Mouse (Mus musculus): ENCODE data around the gene Rbbp7.
"Not testable (repeated sequence)": the region's sequence is repeated elsewhere in the genome, so short reads cannot be mapped to it uniquely, and the experiment has no call there.

Rbbp7 gene

DNA sequence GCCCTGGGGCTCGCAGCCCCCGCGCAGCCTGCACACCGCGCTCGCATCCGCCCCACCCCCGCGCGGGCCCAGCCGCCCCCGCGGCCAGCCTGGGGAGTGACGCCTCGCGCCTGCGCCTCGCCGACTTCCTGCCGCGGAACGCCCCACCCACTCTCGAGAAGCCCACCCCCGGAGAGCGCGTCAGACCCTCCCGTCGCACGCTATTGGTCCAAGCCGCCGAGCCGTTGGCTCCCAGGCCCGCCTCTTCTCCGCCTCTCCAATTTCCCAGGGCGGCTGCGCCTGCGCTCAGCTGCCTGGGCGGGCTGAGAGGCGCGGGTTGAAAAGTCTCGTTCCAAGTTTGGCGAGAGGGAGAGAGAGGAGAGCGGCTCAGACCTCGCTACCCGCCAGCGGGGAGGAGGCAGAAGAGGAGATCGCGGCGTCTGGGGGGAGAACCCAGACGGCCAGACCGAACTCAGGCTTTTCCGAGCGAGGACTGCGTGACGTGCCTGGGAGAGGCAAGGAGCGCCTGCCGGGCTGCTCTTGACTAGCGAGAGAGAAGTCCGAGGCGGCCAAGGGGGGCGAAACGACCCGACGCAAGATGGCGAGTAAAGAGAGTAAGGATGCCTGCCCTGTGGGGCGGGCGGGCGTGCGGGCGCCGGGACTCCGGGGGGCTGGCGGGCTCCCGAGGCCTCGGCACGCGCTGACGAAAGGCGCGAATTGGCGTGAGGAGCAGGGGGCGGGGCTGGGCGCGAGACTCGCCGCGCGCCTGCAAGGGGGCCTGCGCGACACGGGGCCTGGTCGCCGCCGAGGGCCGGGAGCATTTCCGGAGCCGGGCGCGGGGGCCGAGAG is at the start of gene Rbbp7:
Rbbp7 (plus strand) TSS at position 288 of the 828 bp plus-strand sequence.
- peak; percentile 86 to 89 for DNase-seq

DNA sequence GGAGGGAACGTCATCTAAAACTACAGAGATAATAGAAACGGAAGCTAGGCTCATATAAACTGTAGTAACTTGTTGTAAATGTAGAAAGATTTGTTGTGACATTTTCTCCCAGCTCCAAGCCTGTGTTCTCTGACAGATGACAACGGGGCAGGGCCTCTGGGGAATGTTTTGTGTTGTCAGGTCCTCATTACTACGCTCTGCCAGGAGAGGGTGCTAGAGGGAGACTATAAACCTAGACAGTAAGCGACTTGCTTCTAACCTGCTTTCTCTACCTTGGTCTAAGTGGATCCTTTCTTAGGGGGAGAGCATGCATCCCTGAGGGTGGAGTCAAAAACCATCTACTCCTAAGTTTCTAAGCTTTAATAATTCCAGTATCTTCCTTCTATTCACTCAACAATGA is 42.4 kb upstream of the Rbbp7 start:
- peak in 1 of 2 experiments; percentile 19 for DNase-seq

DNA sequence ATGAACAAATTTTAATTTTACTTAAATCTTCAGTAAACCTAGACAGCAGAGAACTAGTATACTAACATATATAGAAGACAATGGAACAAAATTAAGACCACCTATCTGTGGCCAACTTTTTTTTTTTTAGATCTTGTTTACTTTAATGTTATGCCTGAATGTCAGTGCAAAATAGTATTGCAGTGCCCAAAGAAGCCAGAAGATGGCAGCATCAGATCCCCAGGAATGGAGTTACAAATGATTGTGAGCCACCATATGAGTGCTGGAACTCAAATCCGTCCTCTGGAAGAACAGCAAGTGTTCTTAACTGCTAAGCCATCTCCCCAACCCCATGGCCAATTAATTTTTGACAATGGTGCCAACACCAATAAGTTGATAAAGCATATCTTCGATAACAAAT is 40.6 kb upstream of the Rbbp7 start:
- DNase-seq = no peak

DNA sequence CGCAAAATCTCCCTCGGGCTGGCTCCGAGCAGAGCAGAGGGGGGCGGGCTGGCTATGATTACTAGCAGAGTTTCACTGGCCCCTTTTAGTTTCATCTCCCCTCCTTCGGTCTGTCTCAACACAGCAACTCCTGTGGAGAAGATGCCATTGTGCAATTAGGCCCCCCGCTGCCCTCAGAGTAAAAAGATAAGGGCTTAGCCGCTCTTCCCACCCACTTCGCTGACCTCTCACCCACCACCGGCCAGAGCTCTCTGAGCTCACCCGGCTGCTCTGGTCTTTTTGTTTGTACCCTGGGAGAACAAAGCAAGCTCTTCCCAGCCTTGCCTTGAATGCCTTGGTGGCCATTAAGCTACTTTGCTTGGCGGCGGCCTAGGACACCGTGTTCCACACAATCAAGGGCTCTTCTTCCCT is 32.8 kb upstream of the Rbbp7 start:
- DNase-seq = no peak

DNA sequence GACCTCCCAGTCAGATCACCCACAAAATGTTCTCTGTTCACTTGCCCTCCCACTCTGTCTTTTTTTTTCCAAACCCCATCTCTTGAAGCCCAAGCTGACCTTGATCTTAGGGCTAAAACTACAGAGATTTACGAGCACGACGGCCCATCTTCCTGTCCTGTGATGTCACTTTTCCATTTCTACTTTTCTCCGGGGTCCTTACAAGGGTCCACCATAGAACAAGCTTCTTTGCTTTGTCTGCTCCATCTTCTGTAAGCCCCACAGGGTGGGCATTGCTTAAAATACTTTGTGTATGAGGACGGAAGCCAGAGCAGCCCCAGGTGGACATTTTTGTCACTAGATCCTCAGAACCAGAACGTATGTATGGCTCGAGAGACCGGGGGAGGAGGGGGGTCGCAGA is 32.4 kb upstream of the Rbbp7 start:
- no peak for DNase-seq

DNA sequence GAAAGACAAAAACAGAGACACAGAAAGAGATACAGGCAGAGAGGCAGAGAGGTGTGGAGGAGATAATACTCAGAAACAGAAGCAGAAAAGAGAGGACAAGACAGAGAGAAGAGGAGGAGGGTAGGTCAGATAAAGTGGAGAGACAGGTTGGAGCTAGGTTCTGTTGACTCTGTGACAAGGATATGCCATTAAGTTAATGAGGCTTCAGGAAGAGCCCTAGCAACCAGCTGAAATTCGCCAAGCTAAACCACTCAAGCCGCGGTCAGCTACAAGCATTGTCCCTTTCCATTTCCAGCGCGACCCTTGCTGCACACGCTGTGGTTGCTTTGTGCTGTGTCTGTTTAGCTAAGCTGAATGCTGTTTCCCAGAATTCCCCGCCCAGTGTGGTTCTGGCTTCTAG is 32.0 kb upstream of the Rbbp7 start:
- no peak for DNase-seq

DNA sequence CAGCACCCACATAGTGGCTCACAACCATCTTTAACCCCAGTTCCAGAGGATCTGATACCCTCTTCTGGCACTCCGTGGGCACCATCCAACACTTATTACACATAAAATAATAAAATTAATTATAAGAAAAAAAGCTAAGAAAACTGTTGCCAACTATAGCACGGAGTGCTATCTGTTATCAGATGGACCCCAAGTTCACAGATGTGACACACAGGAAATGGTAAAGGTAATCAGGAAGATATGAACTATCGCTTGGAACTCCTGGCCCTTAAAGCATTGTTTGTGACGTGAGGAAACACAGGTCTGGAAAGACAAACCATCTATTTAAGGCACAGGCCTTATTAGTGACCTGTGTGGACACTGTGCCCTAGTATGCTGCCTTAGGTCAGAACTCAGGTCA is 30.2 kb upstream of the Rbbp7 start:
- no peak for DNase-seq

DNA sequence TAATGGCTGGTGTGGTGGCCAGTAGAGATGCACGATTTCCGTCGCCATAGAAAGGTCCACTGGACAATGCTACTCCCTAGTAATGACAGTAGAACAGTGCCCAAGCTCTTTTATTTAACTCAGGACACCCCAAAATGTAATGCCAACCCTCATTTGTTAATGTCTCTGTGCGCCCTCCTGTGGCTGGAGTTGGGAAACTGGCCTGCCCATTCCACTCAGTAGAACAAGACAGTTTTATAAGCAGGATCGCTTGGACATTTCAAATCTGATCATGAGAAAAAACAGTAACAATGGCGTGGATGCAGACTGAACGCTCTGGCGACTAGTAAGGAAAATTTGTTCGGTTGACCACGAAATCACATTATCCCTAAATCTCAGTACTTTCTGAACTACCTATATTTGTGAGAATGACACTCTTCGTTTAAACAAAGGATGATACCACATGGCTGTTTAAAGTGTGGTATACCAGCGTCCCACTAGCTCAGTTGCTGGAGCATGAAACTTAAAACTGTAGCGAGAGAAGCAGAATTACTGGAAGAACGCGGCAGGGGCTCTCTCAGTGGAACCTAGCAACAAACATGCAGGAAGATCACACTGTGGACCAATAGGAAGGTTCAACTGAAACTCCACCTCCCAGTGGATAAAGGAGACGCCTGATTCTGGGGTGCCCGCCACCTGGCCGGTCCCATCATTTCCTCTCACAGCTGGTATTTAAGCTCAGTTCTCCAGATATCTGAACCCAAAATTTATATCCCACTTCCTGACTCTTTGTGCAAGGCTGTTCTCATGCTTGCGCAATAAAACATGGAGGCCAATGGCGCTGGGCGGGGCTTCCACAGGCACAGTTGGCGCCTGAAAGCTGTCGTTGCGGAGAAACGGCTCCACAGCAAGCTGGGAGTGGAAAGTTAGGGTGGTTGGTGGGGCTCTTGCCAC is 24.9 kb upstream of the Rbbp7 start:
- DNase-seq = peak; percentile 25 to 48

DNA sequence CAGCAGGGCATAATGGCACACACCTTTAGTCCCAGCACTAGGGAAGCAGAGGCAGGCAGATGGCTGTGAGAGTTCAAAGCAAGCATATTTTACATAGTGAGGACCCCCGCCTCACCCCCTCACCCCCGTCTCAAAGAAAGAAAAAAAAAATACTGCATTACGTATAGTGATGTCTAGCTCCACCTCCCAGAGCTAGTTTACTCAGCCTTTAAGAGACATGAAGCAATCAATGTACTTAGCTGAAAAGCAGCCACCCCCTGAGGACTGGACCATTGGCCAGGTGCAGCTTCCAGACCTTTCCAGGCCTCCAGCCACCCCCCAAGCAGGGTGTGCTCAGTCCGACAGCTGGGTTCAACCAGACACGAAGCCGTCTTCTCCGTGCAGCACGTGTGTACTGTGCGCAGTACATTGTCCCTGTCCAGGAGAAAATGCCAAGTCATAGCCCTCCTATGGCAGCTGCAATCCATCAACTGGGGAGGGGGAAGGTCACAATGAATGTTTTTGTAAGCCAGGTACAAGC is 24.0 kb upstream of the Rbbp7 start:
- no peak for DNase-seq

DNA sequence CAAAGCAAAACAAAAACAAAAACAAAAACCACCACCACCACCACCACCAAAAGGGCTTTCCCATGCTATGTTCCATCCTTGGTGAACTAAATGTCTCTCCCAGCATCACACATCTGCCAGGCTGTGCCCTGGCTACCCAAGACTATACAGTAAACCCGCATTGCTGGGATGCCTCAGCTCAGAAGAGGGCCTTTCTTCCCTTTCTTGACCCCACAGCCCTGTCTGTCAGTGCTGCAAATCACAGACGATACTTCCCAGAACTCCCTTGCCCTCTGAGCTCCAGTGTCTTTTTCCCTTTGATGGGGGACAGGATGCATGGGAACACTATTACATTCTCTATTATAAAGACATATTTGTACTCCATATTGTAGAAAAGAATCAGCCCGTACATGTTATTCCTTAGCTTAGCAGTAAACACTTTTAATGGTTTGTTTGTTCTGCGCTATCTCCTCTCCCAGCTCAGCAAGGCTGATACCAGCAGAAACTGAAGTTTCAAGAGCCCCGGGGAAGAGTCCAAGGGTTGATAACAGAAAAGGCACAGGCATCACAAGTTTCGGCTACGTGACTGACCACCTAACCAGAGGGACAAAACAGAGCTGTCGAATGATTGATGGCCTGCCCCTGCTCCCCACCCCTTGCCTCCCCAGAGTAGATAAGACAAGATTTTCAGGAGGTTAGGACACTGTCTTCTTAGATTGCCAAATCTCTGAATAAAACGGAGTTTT is 11.3 kb upstream of the Rbbp7 start:
- DNase-seq = no peak

DNA sequence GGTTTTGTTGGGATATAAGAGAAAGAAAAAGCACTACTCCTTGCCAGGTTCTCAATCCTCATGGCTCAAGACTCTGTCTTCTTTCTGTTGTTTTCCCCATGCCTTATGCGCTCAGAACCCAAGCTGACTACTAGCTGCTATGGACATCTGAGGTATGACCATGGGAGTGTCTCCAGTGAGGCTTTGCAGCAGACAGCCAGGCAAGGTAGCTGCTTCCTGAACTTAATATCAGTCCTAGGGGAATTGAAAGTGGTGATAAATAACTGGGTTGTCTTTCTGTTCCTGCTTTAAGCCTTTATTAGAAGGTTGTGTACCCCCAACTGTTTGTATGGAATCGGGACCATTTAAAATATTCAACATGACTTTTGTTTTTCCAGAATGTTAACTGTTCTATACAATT is 7.8 kb upstream of the Rbbp7 start:
- DNase-seq = no peak

DNA sequence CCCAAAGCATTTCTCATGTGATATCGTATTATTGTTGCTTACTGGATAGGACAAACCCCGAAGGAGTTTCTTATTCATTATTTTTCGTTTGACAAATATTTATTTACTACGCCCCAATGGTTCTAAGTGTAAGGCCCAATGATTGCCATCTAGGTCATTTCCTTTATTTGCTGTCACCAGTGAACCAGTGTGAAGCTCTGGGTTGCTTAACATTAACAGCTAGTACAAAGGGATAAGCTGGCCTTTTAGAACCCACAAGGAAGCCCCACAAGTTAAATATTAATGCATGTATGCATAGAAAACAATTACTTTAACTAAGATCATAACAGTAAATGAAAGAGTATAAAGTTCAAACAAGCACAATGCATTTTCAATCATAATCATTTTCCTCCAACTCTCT is 5.9 kb upstream of the Rbbp7 start:
- no peak for DNase-seq

DNA sequence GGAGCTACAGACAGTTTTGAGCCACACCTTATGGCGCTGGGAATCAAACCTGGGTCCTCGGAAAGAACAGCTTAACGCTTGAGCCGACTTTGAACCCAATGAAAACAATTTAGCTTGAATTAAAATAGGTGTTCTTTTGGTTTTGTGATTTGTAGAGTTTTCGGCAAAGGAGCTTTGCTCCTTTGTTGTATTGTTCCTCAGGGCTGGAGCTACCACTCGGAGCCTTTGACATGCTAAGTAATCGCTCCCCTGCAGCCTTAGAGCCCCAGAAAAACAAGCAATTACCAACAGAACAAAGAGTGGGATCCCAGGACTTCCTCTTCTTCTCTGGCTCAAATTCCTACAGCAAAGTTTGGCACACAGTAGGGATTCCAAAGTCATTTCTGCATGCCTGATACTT is 4.1 kb upstream of the Rbbp7 start:
- DNase-seq = no peak

DNA sequence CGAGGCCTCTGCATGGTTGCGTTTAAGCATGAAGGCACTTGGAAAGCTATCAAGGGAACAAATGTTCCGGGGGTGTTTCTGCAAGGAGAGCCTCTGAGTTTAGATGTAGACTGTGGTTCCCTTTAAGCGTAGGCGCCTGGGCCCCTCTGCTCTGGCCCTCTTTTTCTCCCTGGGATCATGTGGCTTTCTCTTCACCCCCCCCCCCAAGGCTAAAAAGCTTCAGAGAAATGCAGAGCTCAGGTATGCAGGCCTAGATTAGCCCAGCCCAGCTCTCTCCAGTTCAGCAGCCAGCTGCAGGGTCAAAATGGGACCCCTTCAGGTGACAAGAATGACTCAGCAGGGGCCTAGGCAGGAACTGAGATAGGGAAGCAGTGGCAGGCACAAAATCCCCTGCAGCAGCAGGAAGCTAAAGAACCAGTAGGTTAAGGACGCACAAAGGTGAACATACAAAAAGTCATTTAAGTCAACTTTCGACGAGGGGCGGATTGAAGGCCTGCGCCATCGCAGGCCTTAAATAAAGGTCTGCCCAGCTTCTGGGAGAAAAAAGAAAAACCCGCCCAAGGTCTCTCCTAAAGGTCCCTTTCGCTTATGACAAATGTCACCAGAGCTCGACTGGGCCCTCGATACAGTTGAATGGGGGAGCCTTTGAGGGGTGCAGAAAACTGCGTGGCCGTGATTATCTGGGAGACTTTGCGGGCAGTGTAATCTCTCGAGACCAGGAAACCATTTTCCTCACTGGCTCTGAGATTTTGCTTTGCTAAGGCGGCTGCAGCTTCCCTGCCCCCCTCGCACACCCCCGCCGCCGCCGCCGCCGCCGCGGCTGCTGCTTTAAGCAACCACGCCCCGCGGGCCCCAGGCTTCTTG is 719 bp upstream of the Rbbp7 start:
- peak; percentile 24 to 50 for DNase-seq

DNA sequence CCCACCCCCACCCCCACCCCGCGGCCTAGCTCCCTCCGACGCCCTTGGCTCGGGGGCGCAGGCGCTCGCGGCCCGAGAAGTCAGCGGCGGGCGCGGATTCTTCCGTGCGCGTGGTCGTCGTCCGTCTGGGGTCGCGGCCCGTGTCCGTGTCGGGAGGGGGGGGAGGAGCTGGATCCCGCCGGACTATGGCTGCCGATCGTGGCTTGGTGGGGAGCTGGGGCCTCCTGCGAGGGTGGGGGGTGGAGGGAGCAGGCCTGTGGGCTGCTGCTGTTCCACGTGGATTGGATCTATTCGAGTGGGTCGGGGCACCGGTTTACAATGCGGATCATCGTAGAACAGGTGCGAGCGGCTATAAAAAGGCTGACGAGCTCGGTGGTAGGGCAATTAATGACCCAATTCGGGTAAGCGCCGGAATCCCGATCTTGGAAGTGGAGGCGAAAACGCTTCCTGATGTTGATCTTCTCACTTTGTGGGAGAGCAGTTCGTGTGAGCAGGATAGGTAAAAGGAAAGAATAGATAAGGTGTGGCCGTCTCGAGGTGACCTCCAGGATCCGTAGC is 835 bp downstream of the Rbbp7 start:
- peak in 1 of 2 experiments; percentile 26 for DNase-seq

DNA sequence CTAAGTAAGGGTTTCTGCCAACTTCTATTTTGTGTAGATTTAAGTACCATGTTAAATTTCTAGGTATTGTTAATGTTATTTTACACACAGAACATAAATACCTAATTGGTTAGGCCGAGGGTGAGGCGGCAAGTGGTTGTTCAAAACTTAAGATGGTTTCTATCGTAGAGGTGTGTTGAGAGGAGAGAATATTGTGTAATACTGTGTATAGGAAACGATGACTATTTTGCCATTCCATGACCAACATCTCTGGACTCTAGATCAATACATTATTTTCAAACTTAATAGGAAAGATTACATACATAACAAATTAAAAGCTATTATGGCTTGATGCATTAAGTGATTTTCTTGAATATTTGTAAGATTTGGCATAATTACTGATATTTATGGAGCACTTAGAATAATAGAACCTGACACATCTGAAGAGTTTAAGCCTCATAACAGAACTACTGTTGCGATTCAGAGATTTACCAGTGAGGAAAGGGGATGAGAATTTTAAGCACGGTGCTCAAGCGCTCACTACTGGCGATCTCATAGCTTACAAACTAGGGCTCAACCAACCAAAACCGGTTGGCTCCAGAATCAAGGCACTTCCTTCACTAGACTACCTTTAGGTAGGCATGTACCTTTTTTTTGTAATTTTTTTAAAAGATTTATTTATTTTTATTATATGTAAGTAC is 1.7 kb downstream of the Rbbp7 start:
- DNase-seq = no peak

DNA sequence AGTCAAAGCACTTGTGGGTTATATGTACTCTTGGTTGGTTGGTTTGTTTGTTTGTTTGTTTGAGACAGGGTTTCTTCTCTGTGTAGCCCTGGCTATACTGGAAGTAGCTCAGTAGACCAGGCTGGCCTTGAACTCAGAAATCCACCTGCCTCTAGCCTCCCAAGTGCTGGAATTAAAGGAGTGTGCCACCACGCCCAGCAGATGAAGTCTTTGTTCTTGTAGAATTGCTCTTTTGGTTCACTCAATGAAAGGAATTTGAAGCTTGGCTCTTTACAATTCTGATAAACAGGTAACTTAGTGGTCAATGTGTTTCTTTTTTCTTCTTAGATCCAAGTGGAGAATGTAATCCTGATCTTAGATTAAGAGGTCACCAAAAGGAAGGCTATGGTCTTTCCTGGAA is 10.5 kb downstream of the Rbbp7 start:
- DNase-seq = no peak

DNA sequence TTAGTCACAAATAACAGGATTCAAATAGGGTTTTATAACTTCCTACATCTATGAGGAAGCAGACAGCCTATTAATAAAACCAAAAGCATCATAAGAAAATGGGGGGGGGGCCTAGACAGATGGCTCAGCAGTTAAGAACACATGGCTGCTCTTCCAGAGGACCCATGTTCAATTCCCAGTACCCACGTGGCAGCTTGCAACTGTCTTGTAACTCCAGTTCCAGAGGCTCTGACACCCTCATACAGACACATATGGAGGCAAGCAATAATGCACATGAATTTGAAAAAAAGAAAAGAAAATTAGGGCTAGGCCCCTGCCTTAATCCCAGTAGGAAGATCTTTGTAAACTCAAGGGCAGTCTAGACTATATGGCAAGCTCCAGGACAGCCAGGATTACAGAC is 28.2 kb downstream of the Rbbp7 start:
- DNase-seq = no peak

DNA sequence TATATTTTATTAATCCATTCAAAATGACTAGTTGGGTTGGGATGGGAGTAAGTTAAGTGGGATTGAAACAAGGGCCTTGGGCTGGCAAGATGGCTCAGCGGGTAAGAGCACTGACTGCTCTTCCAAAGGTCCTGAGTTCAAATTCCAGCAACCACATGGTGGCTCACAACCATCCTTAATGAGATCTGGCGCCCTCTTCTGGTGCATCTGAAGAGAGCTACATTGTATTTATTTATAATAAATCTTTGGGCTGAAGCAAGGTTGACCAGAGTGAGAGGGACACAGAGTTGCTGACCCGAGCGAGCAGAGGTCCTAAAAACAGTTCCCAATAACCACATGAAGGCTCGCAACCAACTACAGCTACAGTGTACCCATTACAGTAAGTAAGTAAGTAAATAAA is 31.2 kb downstream of the Rbbp7 start:
- not testable (repeated sequence) for DNase-seq

DNA sequence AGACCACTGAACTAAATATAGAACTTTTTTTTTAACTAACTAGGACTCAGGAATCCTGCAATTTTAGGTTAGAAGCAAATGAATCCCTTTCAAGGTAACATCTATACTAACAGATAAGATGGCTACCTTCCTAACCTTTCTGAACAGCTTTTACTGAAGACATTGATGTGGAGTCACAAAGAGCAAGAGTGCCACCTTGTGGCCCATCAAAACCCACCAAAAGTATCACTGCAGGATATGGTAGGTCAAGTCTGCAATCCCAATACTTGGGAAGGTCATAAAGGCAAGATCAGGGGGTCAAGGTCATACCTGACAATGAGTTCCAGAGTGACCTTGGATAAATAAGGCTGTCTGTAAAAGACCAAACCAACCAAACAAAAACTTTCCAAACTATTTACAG is 40.2 kb downstream of the Rbbp7 start:
- peak in 1 of 2 experiments; percentile 15 for DNase-seq

DNA sequence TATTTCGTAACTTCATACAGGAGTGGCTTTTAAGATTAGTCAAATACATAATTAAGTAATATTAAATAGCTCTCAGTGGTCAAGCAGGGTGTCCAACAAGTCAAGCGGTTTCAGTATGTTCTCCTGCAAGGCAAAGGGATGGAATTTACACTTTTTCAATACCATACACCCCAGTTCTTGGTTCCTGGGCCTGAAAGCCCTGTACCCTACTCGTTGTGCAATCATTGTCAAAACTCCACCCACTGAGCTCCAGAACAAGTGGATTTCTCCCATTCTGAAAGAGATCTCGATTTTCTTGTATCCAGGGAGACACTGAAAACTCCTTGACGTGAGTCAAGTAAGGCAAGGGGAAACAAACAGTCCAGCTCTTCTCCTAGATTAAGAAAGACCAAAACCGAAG is 67.8 kb downstream of the Rbbp7 start:
- DNase-seq = no peak
